Mouse (Mus musculus) spleen, embryonic (tissue): ENCODE measurements at regions not wholly inside any gene's neighbourhood (a gene's known extent, or its start where the extent isn't known, plus 50 kb on each side); places are given as distances from the start of the nearest gene placed in this dataset.

Experiments
- CTCF ChIA-PET: fragments of 350-600 bp; sonication (Branson Sonifier 250); formaldehyde crosslinking; loops from one replicate; lab custom pipeline; 2022; lab: Charles Lee

DNA sequence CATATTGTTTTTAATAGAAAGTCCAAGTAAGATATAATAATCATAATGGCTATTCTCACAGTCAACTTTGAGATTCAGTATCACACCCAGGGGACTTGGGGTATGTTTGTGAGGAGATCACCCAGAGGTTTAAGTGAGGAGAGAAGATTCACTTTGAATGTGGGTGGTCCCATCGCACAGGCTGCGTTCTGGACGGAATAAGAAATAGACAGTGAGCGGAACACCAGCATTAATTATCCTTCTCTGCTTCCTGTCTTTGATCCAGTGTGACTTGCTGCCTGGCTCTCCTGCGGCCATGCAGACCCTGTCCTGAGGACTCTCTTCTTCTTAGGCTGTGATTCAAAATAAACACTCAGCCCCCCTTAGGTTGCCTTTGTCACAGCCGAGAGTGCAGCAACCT is 60.6 kb upstream of the Kras start:
- CTCF ChIA-PET, result no interaction called here

DNA sequence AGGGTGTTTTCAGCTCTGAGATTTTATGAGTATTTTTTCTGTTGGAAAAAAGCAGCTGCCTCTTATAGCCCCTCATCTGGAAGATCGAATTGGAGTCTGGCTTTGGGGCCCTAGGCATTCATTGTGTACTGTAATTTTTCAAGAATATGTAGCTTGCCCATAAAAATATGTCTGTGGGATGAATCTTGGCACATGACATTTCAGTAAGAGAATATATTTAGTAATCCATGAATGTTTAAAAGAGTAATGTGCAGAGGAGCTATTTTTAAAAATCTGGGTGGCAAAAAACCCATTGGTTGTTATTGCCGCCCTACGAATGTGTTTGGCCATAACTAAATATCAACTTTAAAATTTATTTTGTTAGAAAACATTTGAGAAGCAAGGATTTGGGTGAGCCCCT is 59.0 kb upstream of the Kras start:
- CTCF ChIA-PET, result interaction anchor here (1.0 kb wide), 1 partner anchor 30 kb away, joined by 3 read pairs; no protein-coding TSS in a partner anchor

- CTCF ChIA-PET, result interaction anchor here (0.6 to 1.0 kb wide), 2 partner anchors 33 to 294 kb away, joined by 4 to 7 read pairs; no protein-coding TSS in a partner anchor
These were observed 57.2 kb upstream of the Kras start for GRCm38 (mm10) chr6:145307237-145307636.

DNA sequence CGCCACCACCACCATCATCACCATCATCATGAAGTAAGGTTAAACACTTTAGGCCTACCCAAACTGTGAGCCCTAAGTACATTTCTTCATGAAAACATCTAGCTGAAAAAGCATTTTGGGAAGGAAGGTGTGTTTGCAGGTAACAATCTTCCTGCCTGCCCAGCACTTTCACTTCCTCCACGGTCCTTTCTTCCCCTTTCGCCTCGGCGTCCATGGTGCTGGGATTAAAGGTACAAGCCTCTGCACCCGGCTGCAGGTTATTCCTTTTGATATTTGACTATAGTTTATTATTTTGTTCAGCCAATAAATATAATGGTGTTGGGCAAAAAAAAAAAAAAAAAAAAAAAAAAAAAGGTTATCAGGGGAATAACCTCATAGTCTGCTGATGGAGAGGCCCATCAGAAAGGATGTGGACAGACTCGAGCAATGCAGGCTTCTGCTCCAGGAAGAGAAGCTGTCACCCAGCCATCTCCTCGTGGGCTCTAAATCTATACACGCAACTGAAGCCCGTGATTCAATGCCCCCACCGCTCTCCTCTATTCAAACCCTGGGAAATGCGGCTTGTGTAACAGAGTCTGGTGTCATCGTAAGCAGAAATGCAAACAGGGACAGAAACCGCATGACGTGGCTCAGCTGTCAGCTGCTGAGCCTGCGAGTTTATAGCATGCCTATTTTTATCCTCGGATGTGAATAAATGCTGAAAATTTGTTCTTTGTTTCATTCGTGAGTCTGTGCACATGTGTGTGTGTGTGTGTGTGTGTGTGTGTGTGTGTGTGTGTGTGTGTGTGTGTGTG is 56.5 kb upstream of the Kras start:
- CTCF ChIA-PET, result interaction anchor here (0.6 to 1.0 kb wide), 2 partner anchors 34 to 293 kb away, joined by 4 to 7 read pairs; no protein-coding TSS in a partner anchor

GRCm38 (mm10) chr6:145305669-145306068 is 55.6 kb upstream of the Kras start:
- CTCF ChIA-PET, result interaction anchor here (0.7 to 1.4 kb wide), 2 partner anchors 29 to 32 kb away, joined by 4 to 6 read pairs; no protein-coding TSS in a partner anchor

- CTCF ChIA-PET, result interaction anchor here (0.6 kb wide), 1 partner anchor 183 kb away, joined by 3 read pairs; no protein-coding TSS in a partner anchor
These were observed 53.6 kb upstream of the Kras start for GRCm38 (mm10) chr6:145303641-145304070.

- CTCF ChIA-PET, result interaction anchor here (0.7 kb wide), 1 partner anchor 33 kb away, joined by 3 read pairs; no protein-coding TSS in a partner anchor
These were observed 53.0 kb upstream of the Kras start for GRCm38 (mm10) chr6:145302907-145303640.

- CTCF ChIA-PET, result interaction anchor here (0.7 kb wide), 1 partner anchor 34 kb away, joined by 3 read pairs; no protein-coding TSS in a partner anchor
These were observed 52.1 kb upstream of the Kras start for GRCm38 (mm10) chr6:145302105-145302504.

- CTCF ChIA-PET, result interaction anchor here (0.7 kb wide), 1 partner anchor 507 kb away, joined by 5 read pairs; no protein-coding TSS in a partner anchor
These were observed 50.3 kb upstream of the Kras start for GRCm38 (mm10) chr6:145300266-145300858.
